ENCODE assay signal across 24 mouse cellular contexts in the genomic region with DNA sequence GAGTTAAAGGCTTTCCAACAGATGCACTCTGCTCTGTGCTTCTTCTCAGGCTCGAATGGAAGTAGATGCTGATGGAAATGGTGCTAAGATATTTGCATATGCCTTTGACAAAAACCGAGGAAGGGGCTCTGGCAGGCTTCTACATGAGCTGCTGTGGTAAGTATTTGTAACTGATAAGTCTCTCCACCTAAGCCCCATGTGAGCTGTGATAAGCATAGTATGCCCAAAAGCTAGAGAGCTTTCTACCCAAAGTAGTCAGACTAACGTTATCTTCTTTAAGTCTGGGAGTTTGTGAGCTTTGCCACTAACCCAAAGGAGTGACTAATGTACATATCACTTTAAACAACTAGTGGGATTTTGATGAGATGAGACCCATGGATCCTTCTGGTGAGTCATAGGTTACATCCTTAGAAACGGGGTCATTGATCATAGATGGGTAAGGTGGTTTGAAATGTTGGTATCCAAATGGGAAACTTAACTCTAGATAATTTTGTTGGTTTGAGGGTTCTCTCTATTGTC. TPM values are rescaled to one million over a fixed set of nuclear protein-coding genes. Genes with fewer than 3 reads are reported as not detected.
DNase-seq lines count a peak whose midpoint lies in the region; ATAC-seq lines count a peak whose summit lies in the region.
"Had no signal": no experiment of that assay in that cellular context is flagged by ENCODE, and none has a peak within 500 bp of the region (broad histone marks: within the 10 kb centered on the region; RNA-seq: fewer than 3 reads in every experiment).

No protein-coding gene starts in this region.

- peak overlapping the region; percentile 43 for H3K4me3 ChIP-seq in erythroblast, embryonic 14.5 days (replicated peaks)
- H3K4me3 ChIP-seq in liver, embryonic 12.5 days = peak overlapping the region; percentile 21
- H3K4me3 ChIP-seq in liver, embryonic 16.5 days (ENCODE audit: low read depth, low read length) = no peak overlapping the region; the same call in 1 of the 2 replicates
- H3K4me3 ChIP-seq in midbrain, embryonic 16.5 days (ENCODE audit: low read depth, low read length) = no peak overlapping the region
- H3K4me3 ChIP-seq in forebrain, embryonic 11.5 days (ENCODE audit: low read depth, low read length) = no peak overlapping the region
- H3K4me3 ChIP-seq: embryonic facial prominence, embryonic 12.5 days; gastrocnemius, adult 2 months; heart, embryonic 12.5 days; hindbrain, embryonic 12.5 days had no signal

- peak overlapping the region; percentile 80 for H3K27ac ChIP-seq in liver, embryonic 12.5 days
- peak overlapping the region; percentile 74 for H3K27ac ChIP-seq in liver, embryonic 16.5 days (ENCODE audit: low read length)
- H3K27ac ChIP-seq in midbrain, embryonic 16.5 days (ENCODE audit: low read length) = no peak overlapping the region
- H3K27ac ChIP-seq in forebrain, embryonic 11.5 days (ENCODE audit: low read depth, low read length) = no peak overlapping the region
- H3K27ac ChIP-seq: embryonic facial prominence, embryonic 12.5 days; gastrocnemius, adult 2 months; hindbrain, embryonic 12.5 days had no signal

- H3K4me2 ChIP-seq in liver, embryonic 12.5 days = peak overlapping the region; percentile 99
- H3K4me2 ChIP-seq in liver, embryonic 16.5 days (ENCODE audit: low read depth, low read length) = peak overlapping the region; percentile 30
- H3K4me2 ChIP-seq in midbrain, embryonic 16.5 days (ENCODE audit: low read length) = no peak overlapping the region
- no peak overlapping the region for H3K4me2 ChIP-seq in forebrain, embryonic 11.5 days (ENCODE audit: low read depth, low read length, severe bottlenecking)
- H3K4me2 ChIP-seq: embryonic facial prominence, embryonic 12.5 days; heart, embryonic 12.5 days; hindbrain, embryonic 12.5 days had no signal

- no peak for ATAC-seq in erythroblast, adult 5-6 weeks (replicated peaks; ENCODE audit: low FRiP score, poor library complexity, severe bottlenecking)
- peak; percentile 59 for ATAC-seq in liver, embryonic 12.5 days
- ATAC-seq in liver, embryonic 16.5 days (ENCODE audit: low read depth) = no peak
- no peak for ATAC-seq in midbrain, embryonic 16.5 days
- no peak for ATAC-seq in forebrain, embryonic 11.5 days (replicated peaks; ENCODE audit: low FRiP score)
- ATAC-seq: activated CD4-positive, CD25-positive, alpha-beta regulatory T cell, adult 4 months; CD4-positive, CD25-positive, alpha-beta regulatory T cell, adult 4 months; forebrain, embryonic 14.5 days; hindbrain, embryonic 16.5 days; Patski had no signal

- peaks cover 69% of the 10 kb centered on the region for H3K4me1 ChIP-seq in erythroblast, embryonic 14.5 days (ENCODE audit: control insufficient read depth)
- H3K4me1 ChIP-seq in liver, embryonic 12.5 days = peaks cover 59% of the 10 kb centered on the region
- H3K4me1 ChIP-seq in liver, embryonic 16.5 days (ENCODE audit: control insufficient read depth, low read depth, low read length) = peaks cover 34% of the 10 kb centered on the region
- peaks cover 16% of the 10 kb centered on the region for H3K4me1 ChIP-seq in midbrain, embryonic 16.5 days (ENCODE audit: control insufficient read depth, insufficient read depth, low read length)
- peaks cover 5% of the 10 kb centered on the region; the same call in 1 of the 2 replicates for H3K4me1 ChIP-seq in forebrain, embryonic 11.5 days (replicated peaks; ENCODE audit: control insufficient read depth, insufficient read depth, low read length)

- peak overlapping the region; percentile 50; the same call in 1 of the 2 replicates for H3K9ac ChIP-seq in liver, embryonic 12.5 days
- H3K9ac ChIP-seq in liver, embryonic 16.5 days (ENCODE audit: low read depth, low read length) = peak overlapping the region; percentile 22; the same call in 1 of the 2 replicates
- no peak overlapping the region for H3K9ac ChIP-seq in midbrain, embryonic 16.5 days (ENCODE audit: low read depth, low read length)
- H3K9ac ChIP-seq in forebrain, embryonic 11.5 days (ENCODE audit: low read length) = no peak overlapping the region
- H3K9ac ChIP-seq: embryonic facial prominence, embryonic 12.5 days; heart, embryonic 12.5 days; hindbrain, embryonic 12.5 days had no signal

- no peaks in the 10 kb centered on the region for H3K9me3 ChIP-seq in erythroblast, embryonic 14.5 days (ENCODE audit: control insufficient read depth, low read length)
- no peaks in the 10 kb centered on the region for H3K9me3 ChIP-seq in liver, embryonic 12.5 days (replicated peaks)
- H3K9me3 ChIP-seq in liver, embryonic 16.5 days (replicated peaks; ENCODE audit: control insufficient read depth, low read length) = no peaks in the 10 kb centered on the region
- H3K9me3 ChIP-seq in midbrain, embryonic 16.5 days (replicated peaks; ENCODE audit: control insufficient read depth, low read length, poor library complexity, severe bottlenecking) = no peaks in the 10 kb centered on the region
- H3K9me3 ChIP-seq in forebrain, embryonic 11.5 days (ENCODE audit: control insufficient read depth, low read length) = no peaks in the 10 kb centered on the region
- H3K9me3 ChIP-seq: embryonic facial prominence, embryonic 12.5 days; G1E; heart, embryonic 12.5 days; hindbrain, embryonic 12.5 days had no signal

- peaks cover 65% of the 10 kb centered on the region for H3K36me3 ChIP-seq in erythroblast, embryonic 14.5 days (ENCODE audit: control insufficient read depth)
- peaks cover 63% of the 10 kb centered on the region for H3K36me3 ChIP-seq in liver, embryonic 12.5 days
- H3K36me3 ChIP-seq in liver, embryonic 16.5 days (ENCODE audit: control insufficient read depth, insufficient read depth) = peaks cover 23% of the 10 kb centered on the region
- H3K36me3 ChIP-seq in midbrain, embryonic 16.5 days (ENCODE audit: control insufficient read depth, insufficient read depth, low read length) = peaks cover 18% of the 10 kb centered on the region
- peaks cover under 1% of the 10 kb centered on the region; the same call in 1 of the 2 replicates for H3K36me3 ChIP-seq in forebrain, embryonic 11.5 days (ENCODE audit: control insufficient read depth, insufficient read depth, low read length)

- DNase-seq in forebrain, embryonic 11.5 days (ENCODE audit: low spot score) = no peak
- DNase-seq in adrenal gland, postnatal 25 days = no peak
- DNase-seq: adrenal gland, postnatal 36 days; B cell, adult 2 months; cerebellum, adult 2 months; cerebellum, postnatal 14 days; embryo, embryonic 11 days; gastrocnemius, adult 2 months; gastrocnemius, postnatal 25 days; heart, postnatal 4 days had no signal

- WGBS in liver, embryonic 12.5 days (ENCODE audit: insufficient replicate concordance) = 27% methylated on average over 4 of the region's 4 CpGs
- WGBS in liver, embryonic 16.5 days (ENCODE audit: insufficient replicate concordance) = 29% methylated on average over 4 of the region's 4 CpGs
- 91% methylated on average over 4 of the region's 4 CpGs for WGBS in midbrain, embryonic 16.5 days
- WGBS in forebrain, embryonic 11.5 days = 87% methylated on average over 4 of the region's 4 CpGs

- no peaks in the 10 kb centered on the region for H3K27me3 ChIP-seq in erythroblast, embryonic 14.5 days (ENCODE audit: control insufficient read depth)
- H3K27me3 ChIP-seq in liver, embryonic 12.5 days (replicated peaks) = no peaks in the 10 kb centered on the region
- no peaks in the 10 kb centered on the region for H3K27me3 ChIP-seq in liver, embryonic 16.5 days (ENCODE audit: control insufficient read depth, insufficient read depth, low read depth, low read length)
- H3K27me3 ChIP-seq in midbrain, embryonic 16.5 days (ENCODE audit: control insufficient read depth, insufficient read depth, low read depth, low read length) = no peaks in the 10 kb centered on the region
- H3K27me3 ChIP-seq in forebrain, embryonic 11.5 days (ENCODE audit: control insufficient read depth, insufficient read depth, low read length) = no peaks in the 10 kb centered on the region
- H3K27me3 ChIP-seq: embryonic facial prominence, embryonic 12.5 days; hindbrain, embryonic 12.5 days; Patski had no signal

RNA-seq across cellular contexts. Expression of gene Zmynd19, which starts 3.0 kb away (rescaled TPM):
- 0.67 and 1.1 TPM in 2 replicates for polyA plus RNA-seq in erythroblast, embryonic 14.5 days (2012)
- total RNA-seq in erythroblast, adult 5-6 weeks (2015; ENCODE audit: low replicate concordance) = 1.3 and 2.9 TPM in 2 replicates
- total RNA-seq in erythroblast, adult 5-6 weeks (2017; ENCODE audit: low replicate concordance) = 9.6 and 15.9 TPM in 2 replicates
- 19.8 and 24.0 TPM in 2 replicates for polyA plus RNA-seq in liver, embryonic 12.5 days (2016; fragmentation: Nextera tagmentation; extraction: Ambion mirVana)
- 1.5 and 1.7 TPM in 2 replicates for polyA plus RNA-seq in liver, embryonic 16.5 days (2015; fragmentation: Nextera tagmentation; extraction: Ambion mirVana)
- 18.7 and 21.3 TPM in 2 replicates for polyA plus RNA-seq in midbrain, embryonic 16.5 days (2015; fragmentation: Nextera tagmentation; extraction: Ambion mirVana)
- polyA plus RNA-seq in forebrain, embryonic 11.5 days (2014; fragmentation: Nextera tagmentation; extraction: Ambion mirVana) = 38.2 and 40.1 TPM in 2 replicates
- total RNA-seq in adrenal gland, postnatal 25 days (2021) = 21.3 and 26.6 TPM in 2 replicates

RNA-seq across cellular contexts. Expression of gene Dph7, which starts 9.6 kb away (rescaled TPM):
- 0.78 and 0.86 TPM in 2 replicates for polyA plus RNA-seq in erythroblast, embryonic 14.5 days (2012)
- 4.2 and 7.1 TPM in 2 replicates for total RNA-seq in erythroblast, adult 5-6 weeks (2015; ENCODE audit: low replicate concordance)
- 1.5 and 5.0 TPM in 2 replicates for total RNA-seq in erythroblast, adult 5-6 weeks (2017; ENCODE audit: low replicate concordance)
- 14.5 and 16.6 TPM in 2 replicates for polyA plus RNA-seq in liver, embryonic 12.5 days (2016; fragmentation: Nextera tagmentation; extraction: Ambion mirVana)
- 7.2 TPM in 2 replicates for polyA plus RNA-seq in liver, embryonic 16.5 days (2015; fragmentation: Nextera tagmentation; extraction: Ambion mirVana)
- polyA plus RNA-seq in midbrain, embryonic 16.5 days (2015; fragmentation: Nextera tagmentation; extraction: Ambion mirVana) = 38.3 and 41.9 TPM in 2 replicates
- polyA plus RNA-seq in forebrain, embryonic 11.5 days (2014; fragmentation: Nextera tagmentation; extraction: Ambion mirVana) = 32.4 and 34.6 TPM in 2 replicates
- total RNA-seq in adrenal gland, postnatal 25 days (2021) = 9.6 and 15.5 TPM in 2 replicates

RNA-seq across cellular contexts. Expression of gene Arrdc1, which starts 17.5 kb away (rescaled TPM):
- 1.7 and 2.5 TPM in 2 replicates for polyA plus RNA-seq in erythroblast, embryonic 14.5 days (2012)
- total RNA-seq in erythroblast, adult 5-6 weeks (2015; ENCODE audit: low replicate concordance) = 16.1 and 19.6 TPM in 2 replicates
- total RNA-seq in erythroblast, adult 5-6 weeks (2017; ENCODE audit: low replicate concordance) = 15.5 and 18.7 TPM in 2 replicates
- polyA plus RNA-seq in liver, embryonic 12.5 days (2016; fragmentation: Nextera tagmentation; extraction: Ambion mirVana) = 20.2 and 21.8 TPM in 2 replicates
- polyA plus RNA-seq in liver, embryonic 16.5 days (2015; fragmentation: Nextera tagmentation; extraction: Ambion mirVana) = 16.0 and 16.1 TPM in 2 replicates
- 40.6 and 43.7 TPM in 2 replicates for polyA plus RNA-seq in midbrain, embryonic 16.5 days (2015; fragmentation: Nextera tagmentation; extraction: Ambion mirVana)
- 14.1 and 16.8 TPM in 2 replicates for polyA plus RNA-seq in forebrain, embryonic 11.5 days (2014; fragmentation: Nextera tagmentation; extraction: Ambion mirVana)
- 16.2 and 26.4 TPM in 2 replicates for total RNA-seq in adrenal gland, postnatal 25 days (2021)

RNA-seq across cellular contexts. Expression of gene Mrpl41, which starts 22.3 kb away (rescaled TPM):
- polyA plus RNA-seq in erythroblast, embryonic 14.5 days (2012) = 5.1 and 5.8 TPM in 2 replicates
- 17.6 and 33.6 TPM in 2 replicates for total RNA-seq in erythroblast, adult 5-6 weeks (2015; ENCODE audit: low replicate concordance)
- 18.8 and 37.7 TPM in 2 replicates for total RNA-seq in erythroblast, adult 5-6 weeks (2017; ENCODE audit: low replicate concordance)
- 109 and 113 TPM in 2 replicates for polyA plus RNA-seq in liver, embryonic 12.5 days (2016; fragmentation: Nextera tagmentation; extraction: Ambion mirVana)
- 56.6 and 58.8 TPM in 2 replicates for polyA plus RNA-seq in liver, embryonic 16.5 days (2015; fragmentation: Nextera tagmentation; extraction: Ambion mirVana)
- 147 and 154 TPM in 2 replicates for polyA plus RNA-seq in midbrain, embryonic 16.5 days (2015; fragmentation: Nextera tagmentation; extraction: Ambion mirVana)
- polyA plus RNA-seq in forebrain, embryonic 11.5 days (2014; fragmentation: Nextera tagmentation; extraction: Ambion mirVana) = 130 and 141 TPM in 2 replicates
- total RNA-seq in adrenal gland, postnatal 25 days (2021) = 87.6 and 101 TPM in 2 replicates

RNA-seq across cellular contexts. Expression of gene Pnpla7, which starts 23.2 kb away (rescaled TPM):
- 0.52 and 0.80 TPM in 2 replicates for polyA plus RNA-seq in erythroblast, embryonic 14.5 days (2012)
- total RNA-seq in erythroblast, adult 5-6 weeks (2015; ENCODE audit: low replicate concordance) = 24.8 and 46.6 TPM in 2 replicates
- total RNA-seq in erythroblast, adult 5-6 weeks (2017; ENCODE audit: low replicate concordance) = 29.9 and 37.2 TPM in 2 replicates
- polyA plus RNA-seq in liver, embryonic 12.5 days (2016; fragmentation: Nextera tagmentation; extraction: Ambion mirVana) = 16.5 and 17.0 TPM in 2 replicates
- polyA plus RNA-seq in liver, embryonic 16.5 days (2015; fragmentation: Nextera tagmentation; extraction: Ambion mirVana) = 12.9 and 13.7 TPM in 2 replicates
- polyA plus RNA-seq in midbrain, embryonic 16.5 days (2015; fragmentation: Nextera tagmentation; extraction: Ambion mirVana) = 2.8 and 3.8 TPM in 2 replicates
- 3.3 and 4.5 TPM in 2 replicates for polyA plus RNA-seq in forebrain, embryonic 11.5 days (2014; fragmentation: Nextera tagmentation; extraction: Ambion mirVana)
- total RNA-seq in adrenal gland, postnatal 25 days (2021) = 74.0 and 81.1 TPM in 2 replicates

Comparison
In these comparisons a context has a peak if more than half of its experiments do, and no peak if none do; other contexts are left out.
1. H3K4me3 ChIP-seq: peak in erythroblast, embryonic 14.5 days (single experiment) and liver, embryonic 12.5 days (single experiment); none in liver, embryonic 16.5 days (single experiment), midbrain, embryonic 16.5 days (single experiment) and forebrain, embryonic 11.5 days (single experiment).
2. H3K27ac ChIP-seq: peak in liver, embryonic 12.5 days (single experiment) and liver, embryonic 16.5 days (single experiment); none in midbrain, embryonic 16.5 days (single experiment) and forebrain, embryonic 11.5 days (single experiment).
3. H3K4me2 ChIP-seq: peak in liver, embryonic 12.5 days (single experiment) and liver, embryonic 16.5 days (single experiment); none in midbrain, embryonic 16.5 days (single experiment) and forebrain, embryonic 11.5 days (single experiment).
4. H3K9ac ChIP-seq: peak in liver, embryonic 12.5 days (single experiment) and liver, embryonic 16.5 days (single experiment); none in midbrain, embryonic 16.5 days (single experiment) and forebrain, embryonic 11.5 days (single experiment).